Mouse (Mus musculus): ENCODE data around the gene Ppp1r13b.

DNA sequence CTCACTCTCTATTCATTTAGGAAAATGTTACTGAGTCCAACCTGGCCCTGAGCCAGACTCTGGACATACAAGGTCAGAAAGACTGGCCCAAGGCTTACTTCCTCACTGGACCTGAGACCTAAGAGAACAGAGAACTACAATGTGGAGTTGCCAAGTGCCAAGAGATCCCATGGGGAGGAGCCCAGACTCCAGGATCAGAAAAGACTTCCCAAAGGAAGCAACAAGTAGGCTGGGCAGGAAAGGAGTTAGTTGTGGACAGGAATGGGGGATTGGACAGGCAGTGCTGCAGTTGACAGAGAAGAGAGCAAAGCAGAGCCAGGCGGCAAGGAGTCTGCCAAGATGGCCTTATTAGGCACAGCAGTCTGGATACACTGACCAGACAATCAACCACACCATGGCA is 13.8 kb downstream of the Ppp1r13b start:
- no peak for TF ChIP-seq CTCF (IDR thresholded peaks at IDR 0.05; ENCODE audit: low read depth, low read length)
- TF ChIP-seq POLR2A (IDR thresholded peaks at IDR 0.05; ENCODE audit: borderline replicate concordance, low read depth, low read length): no peak
